Mouse (Mus musculus): ENCODE data around the gene Cks2. TPM values are rescaled to one million over a fixed set of nuclear protein-coding genes. Genes with fewer than 3 reads are reported as not detected.
"Not testable (repeated sequence)": the region's sequence is repeated elsewhere in the genome, so short reads cannot be mapped to it uniquely, and the experiment has no call there.

Gene Cks2
- total RNA-seq, 2 experiments from 2014 or later: 4.6 to 6.3 TPM

GRCm38 (mm10) chr13:51631354-51631992 lies 13.6 kb upstream of the Cks2 start:
- intact Hi-C loops (cut with DNase I): no loop called here
- no peak for DNase-seq (ENCODE audit: extremely low spot score in 1 of 2, low spot score in 2 of 2)

- DNase-seq (ENCODE audit: extremely low spot score in 1 of 2, low spot score in 2 of 2): no peak
- intact Hi-C loops (cut with DNase I): no loop called here
Measured at GRCm38 (mm10) chr13:51632560-51633218, 12.3 kb upstream of the Cks2 start.

- intact Hi-C loops (cut with DNase I); DNase-seq (ENCODE audit: extremely low spot score in 1 of 2, low spot score in 2 of 2): not testable (repeated sequence)
Measured at GRCm38 (mm10) chr13:51635384-51635783, 9.6 kb upstream of the Cks2 start.

- DNase-seq (ENCODE audit: extremely low spot score in 1 of 2, low spot score in 2 of 2): no peak
- intact Hi-C loops (cut with DNase I): no loop called here
Measured at GRCm38 (mm10) chr13:51638958-51639357, 6.1 kb upstream of the Cks2 start.

GRCm38 (mm10) chr13:51641424-51641823 lies 3.6 kb upstream of the Cks2 start:
- no peak for DNase-seq (ENCODE audit: extremely low spot score in 1 of 2, low spot score in 2 of 2)
- intact Hi-C loops (cut with DNase I): no loop called here

- no peak for DNase-seq (ENCODE audit: extremely low spot score in 1 of 2, low spot score in 2 of 2)
- intact Hi-C loops (cut with DNase I): no loop called here
Measured at GRCm38 (mm10) chr13:51642171-51642778, 2.8 kb upstream of the Cks2 start.

GRCm38 (mm10) chr13:51643924-51644828 lies 856 bp upstream of the Cks2 start:
- DNase-seq (ENCODE audit: extremely low spot score in 1 of 2, low spot score in 2 of 2): no peak
- intact Hi-C loops (cut with DNase I): no loop called here

- intact Hi-C loops (cut with DNase I): no loop called here
- DNase-seq (ENCODE audit: extremely low spot score in 1 of 2, low spot score in 2 of 2): no peak
Measured at GRCm38 (mm10) chr13:51645872-51646271, 840 bp downstream of the Cks2 start.

- intact Hi-C loops (cut with DNase I): no loop called here
- DNase-seq (ENCODE audit: extremely low spot score in 1 of 2, low spot score in 2 of 2): no peak
Measured at GRCm38 (mm10) chr13:51646362-51647027, 1.5 kb downstream of the Cks2 start.

GRCm38 (mm10) chr13:51647770-51648169 lies 2.7 kb downstream of the Cks2 start:
- intact Hi-C loops (cut with DNase I): no loop called here
- no peak for DNase-seq (ENCODE audit: extremely low spot score in 1 of 2, low spot score in 2 of 2)

- DNase-seq (ENCODE audit: extremely low spot score in 1 of 2, low spot score in 2 of 2): no peak
- intact Hi-C loops (cut with DNase I): no loop called here
Measured at GRCm38 (mm10) chr13:51648237-51648636, 3.2 kb downstream of the Cks2 start.

GRCm38 (mm10) chr13:51649740-51650139 lies 4.7 kb downstream of the Cks2 start:
- intact Hi-C loops (cut with DNase I): no loop called here
- DNase-seq (ENCODE audit: extremely low spot score in 1 of 2, low spot score in 2 of 2): no peak

GRCm38 (mm10) chr13:51651408-51652064 lies 6.5 kb downstream of the Cks2 start, which contains the start of gene Secisbp2:
Gene Secisbp2, plus strand, starts transcription at chr13:51651697.
- peak; percentile 91 to 97 for DNase-seq (ENCODE audit: extremely low spot score in 1 of 2, low spot score in 2 of 2)
- intact Hi-C loops (cut with DNase I): no loop called here

GRCm38 (mm10) chr13:51653159-51653558 lies 8.1 kb downstream of the Cks2 start:
- intact Hi-C loops (cut with DNase I): no loop called here
- no peak for DNase-seq (ENCODE audit: extremely low spot score in 1 of 2, low spot score in 2 of 2)

GRCm38 (mm10) chr13:51653961-51654360 lies 8.9 kb downstream of the Cks2 start:
- intact Hi-C loops (cut with DNase I): no loop called here
- DNase-seq (ENCODE audit: extremely low spot score in 1 of 2, low spot score in 2 of 2): no peak

- DNase-seq (ENCODE audit: extremely low spot score in 1 of 2, low spot score in 2 of 2): no peak
- intact Hi-C loops (cut with DNase I): no loop called here
Measured at GRCm38 (mm10) chr13:51656516-51657235, 11.6 kb downstream of the Cks2 start.

- intact Hi-C loops (cut with DNase I): no loop called here
- DNase-seq (ENCODE audit: extremely low spot score in 1 of 2, low spot score in 2 of 2): no peak
Measured at GRCm38 (mm10) chr13:51658094-51658493, 13.1 kb downstream of the Cks2 start.

GRCm38 (mm10) chr13:51659573-51659972 lies 14.5 kb downstream of the Cks2 start:
- no peak for DNase-seq (ENCODE audit: extremely low spot score in 1 of 2, low spot score in 2 of 2)
- intact Hi-C loops (cut with DNase I): no loop called here
